Mouse (Mus musculus) midbrain, embryonic 14.5 days (tissue): ENCODE measurements around the gene Mier3. TPM values are rescaled to one million over a fixed set of nuclear protein-coding genes. Genes with fewer than 3 reads are reported as not detected.

ENCODE experiments used
- ATAC-seq: fragments of 200-750 bp; cut with Nextera tagmentation; 2 replicates; pipeline ENCODE4 v1.8.0; 2017; ENCODE audit warnings: moderate number of reproducible peaks, moderate library complexity; ENCODE audit not compliant: low FRiP score, low TSS enrichment
- DNase-seq: peaks from one replicate; pipeline ENCODE4 v3.0.0-alpha.2; 2015
- H3K27ac ChIP-seq: fragments of 300-500 bp; sonication (generic); replicated peaks from 2 replicates; pipeline ENCODE4 v1.5.1; 2014; ENCODE audit warnings: mild to moderate bottlenecking, low read depth, low read length, moderate library complexity
- H3K27me3 ChIP-seq: fragments of 300-500 bp; sonication (generic); 2 replicates; pipeline ENCODE4 v1.6.1; 2014; ENCODE audit warnings: low read length, control low read depth, mixed read lengths; ENCODE audit not compliant: control insufficient read depth, insufficient read depth
- H3K36me3 ChIP-seq: fragments of 300-500 bp; sonication (generic); 2 replicates; pipeline ENCODE4 v1.6.1; 2014; ENCODE audit warnings: low read length, control low read depth; ENCODE audit not compliant: control insufficient read depth, insufficient read depth
- H3K4me1 ChIP-seq: fragments of 300-500 bp; sonication (generic); 2 replicates; pipeline ENCODE4 v1.6.1; 2014; ENCODE audit warnings: mild to moderate bottlenecking, antibody characterized with exemption, low read length, control low read depth; ENCODE audit not compliant: control insufficient read depth, insufficient read depth
- H3K4me2 ChIP-seq: fragments of 300-500 bp; sonication (generic); 2 replicates; pipeline ENCODE4 v1.6.1; 2014; ENCODE audit warnings: mild to moderate bottlenecking, low read length, moderate library complexity
- H3K4me3 ChIP-seq: fragments of 300-500 bp; sonication (generic); replicated peaks from 2 replicates; pipeline ENCODE4 v1.5.1; 2014; ENCODE audit warnings: low read depth, low read length
- H3K9ac ChIP-seq: fragments of 300-500 bp; sonication (generic); replicated peaks from 2 replicates; pipeline ENCODE4 v1.6.1; 2014; ENCODE audit warnings: mild to moderate bottlenecking, low read length, moderate library complexity
- H3K9me3 ChIP-seq: fragments of 300-500 bp; sonication (generic); 2 replicates; pipeline ENCODE4 v1.6.1; 2016; ENCODE audit warnings: low read length, control low read depth, mixed read lengths; ENCODE audit not compliant: control insufficient read depth
- WGBS: fragments of 180-500 bp; shearing (Covaris S2); extraction: QIAGEN DNeasy Blood & Tissue Kit; methylation state at CpG from one replicate; pipeline ENCODE4 v1.1.7; 2014; 5-methylcytosine and 5-hydroxymethylcytosine counted together
- polyA plus RNA-seq: library from polyadenylated mRNA; unstranded; fragments of >200 nt; fragmentation: Nextera tagmentation; extraction: Ambion mirVana; gene quantifications from 2 replicates; pipeline ENCODE4 v1.2.1, GENCODE M21; 2014

Mier3 gene
- polyA plus RNA-seq, 1 experiment from 2014 or later = 27.9 TPM

DNA sequence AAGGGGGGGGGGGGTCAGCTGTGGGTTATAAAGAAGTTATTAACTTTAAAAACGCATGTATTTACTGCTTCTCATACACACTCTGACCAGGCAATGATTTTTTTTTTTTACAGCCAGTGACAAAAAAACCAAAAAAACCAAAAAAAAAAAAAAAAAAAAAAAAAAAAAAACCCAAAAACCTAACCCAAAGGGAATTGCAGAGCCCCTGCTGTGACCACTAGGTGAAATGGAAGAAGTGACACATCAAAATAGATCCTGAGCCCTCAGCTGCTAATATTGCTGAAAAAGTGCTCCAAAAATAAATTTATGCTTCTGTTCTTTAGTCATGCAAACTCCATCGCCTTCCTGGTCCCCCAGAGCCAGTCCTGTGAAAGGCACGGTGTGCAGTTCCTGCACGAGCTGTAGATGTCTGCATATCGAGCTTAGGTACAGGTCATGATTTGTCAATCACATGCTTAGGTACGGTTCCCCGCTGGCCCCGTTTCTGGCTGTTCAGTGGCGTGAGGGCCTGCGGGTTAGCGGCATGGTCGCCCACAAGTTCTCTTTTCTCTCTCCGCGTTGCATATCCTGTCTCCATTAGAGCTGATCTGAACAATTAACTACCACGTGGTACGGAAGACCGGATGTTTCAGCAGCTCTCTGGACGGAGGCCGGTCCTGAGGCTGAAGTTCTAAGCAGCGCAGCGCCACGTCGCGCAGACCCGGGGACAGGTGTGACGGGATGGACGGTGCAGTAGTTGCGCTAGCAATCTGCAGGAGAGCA is 67.7 kb downstream of the Mier3 start:
- no peaks in the 10 kb centered on the region for H3K9me3 ChIP-seq
- H3K4me3 ChIP-seq = no peak overlapping the region
- no peak overlapping the region for H3K9ac ChIP-seq
- no peak overlapping the region for H3K27ac ChIP-seq
- DNase-seq = no peak
- no peak for ATAC-seq
- H3K27me3 ChIP-seq = no peaks in the 10 kb centered on the region
- no peak overlapping the region for H3K4me2 ChIP-seq
- WGBS = 96% methylated on average over 28 of the region's 28 CpGs
- no peaks in the 10 kb centered on the region for H3K4me1 ChIP-seq
- peaks cover 47% of the 10 kb centered on the region for H3K36me3 ChIP-seq

DNA sequence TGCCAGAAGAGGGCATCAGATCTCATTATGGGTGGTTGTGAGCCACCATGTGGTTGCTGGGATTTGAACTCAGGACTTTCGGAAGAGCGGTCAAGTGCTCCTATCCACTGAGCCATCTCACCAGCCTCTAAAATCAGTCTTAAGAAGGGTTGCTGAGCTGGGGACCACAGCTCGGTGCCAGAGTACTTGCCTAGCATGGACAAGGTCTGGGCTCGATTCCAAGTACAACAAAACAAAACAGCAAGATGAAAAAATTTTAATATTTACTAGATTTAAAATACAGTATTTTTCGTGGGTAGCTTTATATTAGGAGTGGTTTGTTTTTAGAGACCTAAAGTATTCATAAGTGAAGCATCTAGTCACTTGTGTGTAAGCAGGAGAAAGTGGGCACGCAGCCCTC is 72.5 kb downstream of the Mier3 start:
- Histone ChIP-seq H3K4me3 (no peak overlapping the region), H3K9me3 (no peaks in the 10 kb centered on the region), H3K4me1 (no peaks in the 10 kb centered on the region), H3K27me3 (no peaks in the 10 kb centered on the region), H3K9ac (no peak overlapping the region), H3K4me2 (no peak overlapping the region), H3K27ac (no peak overlapping the region), H3K36me3 (peaks cover 88% of the 10 kb centered on the region)
- ATAC-seq (no peak), DNase-seq (no peak)
- WGBS = 96% methylated on average over 6 of the region's 6 CpGs

DNA sequence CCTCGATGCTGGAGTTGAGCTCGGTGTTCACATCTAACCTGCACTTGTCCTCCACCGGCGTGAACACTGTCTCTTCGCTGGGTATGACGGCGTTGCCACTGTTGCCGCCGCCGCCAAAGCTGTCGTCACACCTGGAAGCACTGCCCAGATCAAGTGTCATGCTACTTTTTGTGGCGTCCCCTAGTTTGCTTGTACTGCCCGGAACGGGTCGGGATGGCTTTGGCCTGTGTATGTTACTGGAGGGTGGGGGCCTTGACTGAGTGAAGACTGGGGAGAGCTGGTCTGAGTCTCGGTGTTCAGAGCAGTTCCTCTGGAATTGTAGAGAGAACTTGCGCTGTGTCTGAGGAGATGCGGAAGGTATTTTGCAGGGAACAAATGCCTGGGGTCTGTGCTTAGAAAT is 74.6 kb downstream of the Mier3 start:
- Histone ChIP-seq H3K4me3 (no peak overlapping the region), H3K27ac (no peak overlapping the region), H3K36me3 (peaks cover 90% of the 10 kb centered on the region), H3K4me2 (no peak overlapping the region), H3K4me1 (no peaks in the 10 kb centered on the region), H3K27me3 (no peaks in the 10 kb centered on the region), H3K9me3 (no peaks in the 10 kb centered on the region), H3K9ac (no peak overlapping the region)
- no peak for DNase-seq
- ATAC-seq = no peak
- 97% methylated on average over 18 of the region's 18 CpGs for WGBS

DNA sequence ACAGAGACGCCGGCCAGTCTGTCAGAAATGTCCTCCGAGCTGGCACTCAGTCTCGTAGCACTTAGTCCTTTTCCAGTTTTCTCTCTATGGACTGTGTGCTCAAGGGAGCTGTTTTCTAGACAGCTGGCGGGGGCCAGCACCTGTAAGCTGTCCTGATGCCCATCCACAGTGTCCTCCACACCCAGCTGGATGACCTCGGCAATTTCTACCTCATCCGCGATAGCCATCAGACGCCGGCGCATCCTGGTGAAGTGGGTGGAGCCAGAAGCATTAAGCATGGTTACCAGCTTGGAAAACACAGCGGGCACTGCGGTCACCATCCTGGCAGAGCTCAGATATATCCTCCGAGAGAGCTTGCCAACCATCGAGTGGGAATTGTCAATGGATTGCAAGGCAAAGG is 75.2 kb downstream of the Mier3 start:
- WGBS = 98% methylated on average over 15 of the region's 15 CpGs
- Histone ChIP-seq H3K9ac (no peak overlapping the region), H3K4me3 (no peak overlapping the region), H3K27me3 (no peaks in the 10 kb centered on the region), H3K9me3 (no peaks in the 10 kb centered on the region), H3K4me1 (no peaks in the 10 kb centered on the region), H3K4me2 (no peak overlapping the region), H3K36me3 (peaks cover 92% of the 10 kb centered on the region), H3K27ac (no peak overlapping the region)
- ATAC-seq = no peak
- DNase-seq = no peak

DNA sequence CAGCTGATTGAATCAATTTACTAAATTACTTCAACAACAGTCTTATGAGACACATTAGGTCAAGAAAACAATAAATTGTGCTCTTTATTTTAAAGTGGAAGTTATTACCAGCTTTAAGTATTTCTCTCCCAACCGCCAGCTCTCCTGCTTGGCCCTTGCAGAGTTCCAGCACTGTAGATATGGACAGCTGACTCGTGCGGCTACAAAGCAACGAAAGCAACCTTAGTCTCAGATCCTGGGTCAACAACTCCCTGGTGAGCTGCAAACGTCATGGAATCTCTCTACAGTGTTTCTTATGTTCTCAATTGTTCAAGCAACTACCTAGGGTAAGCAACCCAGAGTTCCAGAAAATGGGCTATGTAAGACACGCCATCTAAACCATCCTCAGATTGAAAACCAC is 76.2 kb downstream of the Mier3 start:
- WGBS = 90% methylated on average over 6 of the region's 6 CpGs
- no peaks in the 10 kb centered on the region for H3K4me1 ChIP-seq
- no peak overlapping the region for H3K4me3 ChIP-seq
- no peaks in the 10 kb centered on the region for H3K27me3 ChIP-seq
- peaks cover 90% of the 10 kb centered on the region for H3K36me3 ChIP-seq
- H3K9me3 ChIP-seq = no peaks in the 10 kb centered on the region
- ATAC-seq = no peak
- no peak overlapping the region for H3K27ac ChIP-seq
- no peak overlapping the region for H3K4me2 ChIP-seq
- no peak for DNase-seq
- H3K9ac ChIP-seq = no peak overlapping the region

DNA sequence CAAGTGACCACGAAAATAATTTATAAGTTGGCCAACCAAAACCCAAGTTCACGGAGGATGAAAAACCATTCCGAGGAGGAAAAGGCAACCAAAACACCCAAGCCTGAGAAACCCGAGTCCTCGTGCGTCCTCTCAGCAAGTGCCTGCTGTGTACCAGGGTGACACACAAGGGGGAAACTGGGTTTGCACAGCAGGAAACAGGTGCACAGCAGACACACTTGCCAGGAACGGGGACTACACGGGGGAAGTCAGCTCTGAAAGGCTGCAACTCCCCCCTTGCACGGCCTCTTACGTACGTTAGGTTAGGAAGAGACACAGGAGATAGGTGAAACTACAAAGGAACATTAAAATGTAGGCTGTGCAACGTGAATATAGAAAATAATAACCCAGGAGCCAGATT is 81.7 kb downstream of the Mier3 start:
- no peaks in the 10 kb centered on the region for H3K4me1 ChIP-seq
- no peaks in the 10 kb centered on the region for H3K9me3 ChIP-seq
- ATAC-seq (no peak), DNase-seq (no peak)
- no peak overlapping the region for H3K4me3 ChIP-seq
- H3K27me3 ChIP-seq = no peaks in the 10 kb centered on the region
- H3K9ac ChIP-seq = no peak overlapping the region
- no peak overlapping the region for H3K4me2 ChIP-seq
- H3K27ac ChIP-seq = no peak overlapping the region
- peaks cover 85% of the 10 kb centered on the region for H3K36me3 ChIP-seq
- 97% methylated on average over 12 of the region's 12 CpGs for WGBS

Other genes starting within 250 kb of the Mier3 start
- 85.2 and 127 TPM in 2 replicates for gene Gpbp1, start 190.9 kb upstream of the Mier3 start, polyA plus RNA-seq
- gene Gm49496, start 131.0 kb upstream of the Mier3 start, polyA plus RNA-seq = not detected in 2 replicates
- not detected in 2 replicates for gene Gm10198, start 88.2 kb upstream of the Mier3 start, polyA plus RNA-seq
- 13.4 and 15.6 TPM in 2 replicates for gene Map3k1, start 128.0 kb downstream of the Mier3 start, polyA plus RNA-seq